Mouse (Mus musculus) adrenal gland, adult (tissue): ENCODE results near the gene Mvk.
A peak's percentile ranks its signal among the peaks of the same experiment; 100 is the strongest.

Experiments used
- DNase-seq, 2 experiments: peaks; one replicate each; pipeline ENCODE4 v3.0.0; 2022 to 2023; ENCODE audit warnings: low spot score in 1 of 2; ENCODE audit not compliant: inconsistent age in 2 of 2

Gene Mvk

GRCm38 (mm10) chr5:114507394-114507793 lies 63.3 kb downstream of the Mvk start:
- DNase-seq: peak; percentile 36 to 50

GRCm38 (mm10) chr5:114507964-114508363 lies 63.9 kb downstream of the Mvk start:
- DNase-seq: no peak

GRCm38 (mm10) chr5:114509461-114509860 lies 65.4 kb downstream of the Mvk start:
- no peak for DNase-seq
